Mouse (Mus musculus): ENCODE data around the gene Ccar1.

GRCm38 (mm10) chr10:62750781-62751180 is 41.3 kb downstream of the Ccar1 start:
- TF ChIP-seq CTCF (IDR thresholded peaks at IDR 0.05; ENCODE audit: control insufficient read depth, insufficient read depth, insufficient replicate concordance, low read depth, low read length) (no peak), POLR2A (IDR thresholded peaks at IDR 0.05; ENCODE audit: control insufficient read depth, low read depth, low read length) (no peak)
